Mouse (Mus musculus) retina, postnatal 7 days (tissue): ENCODE results near the gene R3hdm1.

ENCODE experiments used
- DNase-seq: peaks from one replicate; pipeline ENCODE4 v3.0.0-alpha.2; 2012; ENCODE audit warnings: low read depth, low spot score

The R3hdm1 gene

GRCm38 (mm10) chr1:128285136-128285535 is 182.0 kb downstream of the R3hdm1 start:
- DNase-seq = no peak
